In genomic region chr1:150115352-150115751, GRCm38 (mm10) we compare ENCODE assay signal across 12 mouse cellular contexts. TPM values are rescaled to one million over a fixed set of nuclear protein-coding genes. Genes with fewer than 3 reads are reported as not detected.
A peak's percentile ranks its signal among the peaks of the same experiment; 100 is the strongest.
DNase-seq lines count a peak whose midpoint lies in the region; ATAC-seq and TF ChIP-seq lines count a peak whose summit lies in the region.
"Had no signal": no experiment of that assay in that cellular context is flagged by ENCODE, and none has a peak within 500 bp of the region (broad histone marks: within the 10 kb centered on the region; RNA-seq: fewer than 3 reads in every experiment).

No protein-coding gene starts in this region.

- no peak overlapping the region for H3K9ac ChIP-seq in heart, adult 2 months (ENCODE audit: low read depth, low read length)
- H3K9ac ChIP-seq in ES-E14 (ENCODE audit: insufficient read depth, low read depth, low read length, poor library complexity, severe bottlenecking) = no peak overlapping the region
- H3K9ac ChIP-seq in forebrain, embryonic 16.5 days (replicated peaks; ENCODE audit: low read depth, low read length) = no peak overlapping the region
- H3K9ac ChIP-seq: liver, embryonic 15.5 days had no signal

- H3K4me1 ChIP-seq in heart, adult 2 months (ENCODE audit: control insufficient read depth, insufficient read depth, low read length) = no peaks in the 10 kb centered on the region
- peaks cover 2 to 3% of the 10 kb centered on the region in 2 experiments; a peak in 2 of 4 replicates for H3K4me1 ChIP-seq in ES-E14 (ENCODE audit: control insufficient read depth in 2 of 2, insufficient read depth in 2 of 2, low read length in 2 of 2, poor library complexity in 1 of 2)
- H3K4me1 ChIP-seq in forebrain, embryonic 16.5 days (replicated peaks; ENCODE audit: control insufficient read depth, insufficient read depth, low read length) = no peaks in the 10 kb centered on the region
- H3K4me1 ChIP-seq in olfactory bulb, adult 2 months (ENCODE audit: control insufficient read depth, insufficient read depth, low read length) = no peaks in the 10 kb centered on the region
- H3K4me1 ChIP-seq: liver, embryonic 15.5 days had no signal

- peak; percentile 87 for DNase-seq in heart, adult 11 months
- DNase-seq in heart, adult 2 months = no peak
- DNase-seq in ES-E14 (ENCODE audit: low read depth, low spot score) = peak; percentile 56
- no peak for DNase-seq in left cerebral cortex, adult 18-20 months (ENCODE audit: low spot score in 2 of 2)
- no peak for DNase-seq in neural tube, embryonic 10.5 days (ENCODE audit: extremely low spot score, low spot score)
- no peak for DNase-seq in cerebellum, postnatal 14 days
- DNase-seq: adrenal gland, adult 8-10 months; cerebellum, adult 8-10 months had no signal

- no peak overlapping the region for H3K4me3 ChIP-seq in heart, adult 2 months
- no peak overlapping the region for H3K4me3 ChIP-seq in ES-E14 (ENCODE audit: insufficient read depth in 1 of 2, low read depth in 1 of 2, low read length in 2 of 2, poor library complexity in 1 of 2, severe bottlenecking in 1 of 2)
- H3K4me3 ChIP-seq in forebrain, embryonic 16.5 days (replicated peaks; ENCODE audit: low read length) = no peak overlapping the region
- H3K4me3 ChIP-seq in olfactory bulb, adult 2 months (ENCODE audit: insufficient read depth, low read depth, low read length) = no peak overlapping the region
- H3K4me3 ChIP-seq: liver, embryonic 15.5 days had no signal

- no peaks in the 10 kb centered on the region for H3K79me2 ChIP-seq in heart, adult 2 months (replicated peaks; ENCODE audit: control insufficient read depth, insufficient read depth, low read length)

- no peaks in the 10 kb centered on the region for H3K36me3 ChIP-seq in heart, adult 2 months (ENCODE audit: control insufficient read depth, insufficient read depth, low read length)
- H3K36me3 ChIP-seq in ES-E14 (ENCODE audit: control insufficient read depth, insufficient read depth, low read length, poor library complexity, severe bottlenecking) = no peaks in the 10 kb centered on the region
- H3K36me3 ChIP-seq in forebrain, embryonic 16.5 days (ENCODE audit: control insufficient read depth, insufficient read depth) = no peaks in the 10 kb centered on the region
- H3K36me3 ChIP-seq: liver, embryonic 15.5 days had no signal

- no peaks in the 10 kb centered on the region for H3K27me3 ChIP-seq in heart, adult 2 months (ENCODE audit: control insufficient read depth, insufficient read depth, low read length)
- no peaks in the 10 kb centered on the region for H3K27me3 ChIP-seq in forebrain, embryonic 16.5 days (replicated peaks; ENCODE audit: control insufficient read depth, insufficient read depth, low read length)
- H3K27me3 ChIP-seq: liver, embryonic 15.5 days had no signal

- no peak for TF ChIP-seq CTCF in heart, adult 2 months (IDR thresholded peaks at IDR 0.05)
- TF ChIP-seq CTCF in olfactory bulb, adult 2 months (IDR thresholded peaks at IDR 0.05; ENCODE audit: insufficient read depth, low read depth, low read length) = no peak

- in situ Hi-C loops in ES-E14 (cut with MboI; ENCODE audit: low sequenced_read_pairs in 2 of 2, unreplicated experiment in 2 of 2) = no loop called here

- H3K9me3 ChIP-seq in ES-E14 (ENCODE audit: control insufficient read depth, insufficient read depth, low read depth, low read length) = no peaks in the 10 kb centered on the region
- no peaks in the 10 kb centered on the region for H3K9me3 ChIP-seq in forebrain, embryonic 16.5 days (ENCODE audit: control insufficient read depth, low read length)
- H3K9me3 ChIP-seq: liver, embryonic 15.5 days had no signal

- no peak overlapping the region for H3K27ac ChIP-seq in heart, adult 2 months
- H3K27ac ChIP-seq in ES-E14 (ENCODE audit: insufficient read depth, low read depth, low read length, poor library complexity, severe bottlenecking) = no peak overlapping the region
- no peak overlapping the region for H3K27ac ChIP-seq in forebrain, embryonic 16.5 days (ENCODE audit: low read length)
- peak overlapping the region; percentile 77 for H3K27ac ChIP-seq in olfactory bulb, adult 2 months (ENCODE audit: insufficient read depth, low read depth, low read length)
- H3K27ac ChIP-seq: liver, embryonic 15.5 days had no signal

- WGBS in heart, adult 2 months = 47% methylated on average over 7 of the region's 7 CpGs
- 25% methylated on average over 7 of the region's 7 CpGs for WGBS in forebrain, embryonic 16.5 days
- 28% methylated on average over 7 of the region's 7 CpGs for WGBS in olfactory bulb, adult 2 months

- H3K4me2 ChIP-seq in forebrain, embryonic 16.5 days (ENCODE audit: low read length) = no peak overlapping the region
- H3K4me2 ChIP-seq: heart, embryonic 11.5 days; liver, embryonic 15.5 days had no signal

- ATAC-seq in forebrain, embryonic 16.5 days = peak; percentile 57

- no peak for TF ChIP-seq POLR2A in heart, adult 2 months (IDR thresholded peaks at IDR 0.05; ENCODE audit: insufficient read depth, low read depth, low read length)
- TF ChIP-seq POLR2A in olfactory bulb, adult 2 months (IDR thresholded peaks at IDR 0.05; ENCODE audit: insufficient read depth, low read depth, low read length) = no peak

- no peak for TF ChIP-seq EP300 in heart, adult 2 months (IDR thresholded peaks at IDR 0.05; ENCODE audit: insufficient read depth, low read depth, low read length)

- intact Hi-C loops in heart, adult 2 months (cut with DNase I) = no loop called here

TF ChIP-seq in ES-E14, 5 proteins besides CTCF, POLR2A, EP300 and RAD21:
- no peak for TF ChIP-seq CHD2 (IDR thresholded peaks at IDR 0.05; ENCODE audit: low read depth, low read length)
- TF ChIP-seq MAFK (IDR thresholded peaks at IDR 0.05; ENCODE audit: insufficient read depth, low read depth, low read length) = peak; percentile 46; the same call in 1 of the 2 replicates

RNA-seq across cellular contexts. Expression of gene Ptgs2, which starts 15.5 kb away (rescaled TPM):
- under 1 TPM; 0.57 to 0.66 TPM for total RNA-seq in heart, adult 2 months (2021)
- polyA plus RNA-seq in heart, adult 2 months (2012; rRNA removed) = 0.57 and 0.82 TPM in 2 replicates
- 3.4 and 12.9 TPM in 2 replicates for total RNA-seq in ES-E14 (2012; rRNA removed)
- polyA plus RNA-seq in forebrain, embryonic 16.5 days (2015; fragmentation: Nextera tagmentation; extraction: Ambion mirVana) = not detected in 2 replicates
- polyA plus RNA-seq in olfactory bulb, adult 2 months (2012; ENCODE audit: insufficient read depth, insufficient read length, low replicate concordance, missing spikeins) = not detected in 2 replicates
- 10 to 100 TPM; 17.5 to 28.2 TPM for total RNA-seq in left cerebral cortex, adult 18-20 months (2021)
- polyA plus RNA-seq: liver, embryonic 15.5 days had no signal

Comparison
In these comparisons a context has a peak if more than half of its experiments do, and no peak if none do; other contexts are left out.
1. DNase-seq: peak in heart, adult 11 months (single experiment) and ES-E14 (single experiment); none in heart, adult 2 months (0 of 2), left cerebral cortex, adult 18-20 months (0 of 2), neural tube, embryonic 10.5 days (single experiment) and cerebellum, postnatal 14 days (0 of 2).